In the genomic region with DNA sequence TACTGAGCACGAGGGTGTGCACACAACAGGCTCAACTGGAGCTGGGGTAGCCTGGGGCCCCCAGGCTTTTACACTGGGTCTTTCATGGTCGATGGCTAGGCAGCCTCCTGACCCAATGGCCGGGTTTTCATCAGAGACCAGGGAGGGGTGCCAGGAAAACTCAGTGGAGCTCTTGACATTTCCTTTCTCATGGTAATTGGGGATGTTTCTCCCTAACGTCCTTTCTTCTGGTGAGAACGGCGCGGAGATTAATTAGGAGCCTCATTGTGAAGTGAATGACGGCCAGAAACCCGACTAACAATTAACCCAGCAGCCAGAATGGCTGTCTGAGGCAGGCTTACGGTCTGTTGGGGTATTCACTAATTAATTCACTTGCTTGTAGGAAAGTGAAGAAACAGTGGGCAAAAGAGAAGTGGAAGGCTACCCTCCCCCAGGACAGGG, we compare ENCODE assay signal across 10 mouse cellular contexts.
DNase-seq lines count a peak whose midpoint lies in the region; ATAC-seq and TF ChIP-seq lines count a peak whose summit lies in the region.
"Had no signal": no experiment of that assay in that cellular context is flagged by ENCODE, and none has a peak within 500 bp of the region (broad histone marks: within the 10 kb centered on the region; RNA-seq: fewer than 3 reads in every experiment).

No protein-coding gene starts in this region.

- no peaks in the 10 kb centered on the region for H3K27me3 ChIP-seq in hindbrain, embryonic 15.5 days
- H3K27me3 ChIP-seq in neural tube, embryonic 13.5 days = no peaks in the 10 kb centered on the region
- H3K27me3 ChIP-seq: limb, embryonic 15.5 days had no signal

- no peak for TF ChIP-seq CTCF in layer of hippocampus, adult 2 months (conservative IDR thresholded peaks at IDR 0.05)

- peak overlapping the region; percentile 8; the same call in 1 of the 2 replicates for H3K4me3 ChIP-seq in layer of hippocampus, adult 2 months
- no peak overlapping the region for H3K4me3 ChIP-seq in hindbrain, embryonic 15.5 days
- 0 out of 2 replicates have a peak overlapping the region, but pooled peaks have one; percentile 13 for H3K4me3 ChIP-seq in neural tube, embryonic 13.5 days
- H3K4me3 ChIP-seq: limb, embryonic 15.5 days had no signal

- DNase-seq in layer of hippocampus, adult 2 months (ENCODE audit: low spot score in 2 of 2) = peak in 1 of 2 experiments; percentile 63
- no peak for DNase-seq in layer of hippocampus, postnatal 36 days
- peak; percentile 78 for DNase-seq in embryo, embryonic 9.5 days (ENCODE audit: extremely low spot score)
- DNase-seq in ovary, postnatal 10 days (ENCODE audit: low spot score) = no peak
- no peak for DNase-seq in heart, postnatal 14 days
- no peak for DNase-seq in thymus, postnatal 10 days (ENCODE audit: low spot score in 2 of 2)

- intact Hi-C loops in heart, postnatal 14 days (cut with DNase I) = no loop called here

- no peak overlapping the region for H3K9ac ChIP-seq in hindbrain, embryonic 15.5 days
- H3K9ac ChIP-seq in neural tube, embryonic 13.5 days = peak overlapping the region; percentile 51
- H3K9ac ChIP-seq: limb, embryonic 15.5 days had no signal

- peaks cover 26% of the 10 kb centered on the region for H3K36me3 ChIP-seq in hindbrain, embryonic 15.5 days
- peaks cover 33% of the 10 kb centered on the region for H3K36me3 ChIP-seq in neural tube, embryonic 13.5 days

- peak overlapping the region; percentile 24 for H3K4me2 ChIP-seq in hindbrain, embryonic 15.5 days
- H3K4me2 ChIP-seq in neural tube, embryonic 13.5 days = peak overlapping the region; percentile 45
- H3K4me2 ChIP-seq: limb, embryonic 15.5 days had no signal

- no peaks in the 10 kb centered on the region for H3K9me3 ChIP-seq in hindbrain, embryonic 15.5 days
- no peaks in the 10 kb centered on the region for H3K9me3 ChIP-seq in neural tube, embryonic 13.5 days
- H3K9me3 ChIP-seq: limb, embryonic 15.5 days had no signal

- WGBS in hindbrain, embryonic 15.5 days = 4% methylated on average over 10 of the region's 10 CpGs
- 5% methylated on average over 10 of the region's 10 CpGs for WGBS in neural tube, embryonic 13.5 days

- peaks cover 81% of the 10 kb centered on the region for H3K4me1 ChIP-seq in hindbrain, embryonic 15.5 days (replicated peaks)
- H3K4me1 ChIP-seq in neural tube, embryonic 13.5 days (replicated peaks) = peaks cover 79% of the 10 kb centered on the region

- peak; percentile 73 for ATAC-seq in hindbrain, embryonic 15.5 days (ENCODE audit: low FRiP score, low read depth)
- ATAC-seq in neural tube, embryonic 13.5 days (ENCODE audit: low read depth) = peak; percentile 88
- ATAC-seq: inflammation-experienced regulatory T-cells, adult 6 months had no signal

- H3K27ac ChIP-seq in layer of hippocampus, adult 2 months = peak overlapping the region; percentile 86
- peak overlapping the region; percentile 72 for H3K27ac ChIP-seq in hindbrain, embryonic 15.5 days (replicated peaks)
- peak overlapping the region; percentile 90 for H3K27ac ChIP-seq in neural tube, embryonic 13.5 days (replicated peaks)
- H3K27ac ChIP-seq: limb, embryonic 15.5 days had no signal
